Mouse (Mus musculus): Measurements from ENCODE around the gene Mcfd2.

GRCm38 (mm10) chr17:87291037-87291436 lies 25.3 kb upstream of the Mcfd2 start:
- TF ChIP-seq CTCF (IDR thresholded peaks at IDR 0.05; ENCODE audit: borderline replicate concordance, insufficient read depth, low read depth, low read length) (no peak), POLR2A (IDR thresholded peaks at IDR 0.05; ENCODE audit: borderline replicate concordance, insufficient read depth, low read length) (no peak)

Data from cerebellum, adult 2 months (tissue).